Mouse (Mus musculus) heart, embryonic 16.5 days (tissue): ENCODE measurements around the gene Ptk7. TPM values are rescaled to one million over a fixed set of nuclear protein-coding genes. Genes with fewer than 3 reads are reported as not detected.

ENCODE experiments used
- ATAC-seq: fragments of 200-750 bp; cut with Nextera tagmentation; replicated peaks from 2 replicates; pipeline ENCODE4 v1.8.0; 2017; ENCODE audit warnings: moderate number of reproducible peaks; ENCODE audit not compliant: insufficient read depth, low FRiP score; ENCODE audit errors: extremely low read depth
- H3K27ac ChIP-seq: fragments of 300-500 bp; sonication (generic); 2 replicates; pipeline ENCODE4 v1.5.1; 2014; ENCODE audit warnings: mild to moderate bottlenecking, low read length, control low read depth, moderate library complexity
- H3K27me3 ChIP-seq: fragments of 300-500 bp; sonication (generic); 2 replicates; pipeline ENCODE4 v1.6.1; 2014; ENCODE audit warnings: low read length, mixed read lengths; ENCODE audit not compliant: control insufficient read depth, insufficient read depth
- H3K36me3 ChIP-seq: fragments of 300-500 bp; sonication (generic); 2 replicates; pipeline ENCODE4 v1.6.1; 2014; ENCODE audit not compliant: control insufficient read depth, insufficient read depth
- H3K4me1 ChIP-seq: fragments of 300-500 bp; sonication (generic); 2 replicates; pipeline ENCODE4 v1.6.1; 2014; ENCODE audit warnings: low read length, mixed read lengths; ENCODE audit not compliant: control insufficient read depth, insufficient read depth
- H3K4me2 ChIP-seq: fragments of 300-500 bp; sonication (generic); 2 replicates; pipeline ENCODE4 v1.6.1; 2014; ENCODE audit warnings: low read depth, mild to moderate bottlenecking, control low read depth, low read length
- H3K4me3 ChIP-seq: fragments of 300-500 bp; sonication (generic); 2 replicates; pipeline ENCODE4 v1.5.1; 2014; ENCODE audit warnings: mild to moderate bottlenecking, control low read depth, low read length
- H3K9ac ChIP-seq: fragments of 300-500 bp; sonication (generic); 2 replicates; pipeline ENCODE4 v1.6.1; 2014; ENCODE audit warnings: low read length, control low read depth
- H3K9me3 ChIP-seq: fragments of 300-500 bp; sonication (generic); replicated peaks from 2 replicates; pipeline ENCODE4 v1.6.1; 2016; ENCODE audit warnings: low read length; ENCODE audit not compliant: control insufficient read depth
- WGBS: fragments of 180-500 bp; shearing (Covaris S2); extraction: QIAGEN DNeasy Blood & Tissue Kit; methylation state at CpG from one replicate; pipeline ENCODE4 v1.1.7; 2014; 5-methylcytosine and 5-hydroxymethylcytosine counted together
- polyA plus RNA-seq: library from polyadenylated mRNA; unstranded; fragments of >200 nt; fragmentation: Nextera tagmentation; extraction: Ambion mirVana; gene quantifications from 2 replicates; pipeline ENCODE4 v1.2.1, GENCODE M21; 2015

Gene Ptk7
- polyA plus RNA-seq, 1 experiment from 2014 or later: 37.6 TPM

GRCm38 (mm10) chr17:46603229-46603628 is 26.1 kb downstream of the Ptk7 start:
- ATAC-seq: no peak
- Histone ChIP-seq H3K4me2 (no peak overlapping the region), H3K27ac (no peak overlapping the region), H3K4me1 (peaks cover 10% of the 10 kb centered on the region), H3K36me3 (no peaks in the 10 kb centered on the region), H3K9me3 (no peaks in the 10 kb centered on the region), H3K27me3 (no peaks in the 10 kb centered on the region), H3K9ac (no peak overlapping the region), H3K4me3 (no peak overlapping the region)
- 98% methylated on average over 4 of the region's 4 CpGs for WGBS

GRCm38 (mm10) chr17:46602212-46602611 is 27.1 kb downstream of the Ptk7 start:
- 41% methylated on average over 9 of the region's 9 CpGs for WGBS
- Histone ChIP-seq H3K4me3 (no peak overlapping the region), H3K4me1 (peaks cover 10% of the 10 kb centered on the region), H3K9ac (no peak overlapping the region), H3K9me3 (no peaks in the 10 kb centered on the region), H3K36me3 (no peaks in the 10 kb centered on the region), H3K27ac (peak overlapping the region; percentile 64), H3K4me2 (no peak overlapping the region), H3K27me3 (no peaks in the 10 kb centered on the region)
- 0 out of 2 replicates have a peak, but pooled peaks have one; percentile 42 for ATAC-seq

DNA sequence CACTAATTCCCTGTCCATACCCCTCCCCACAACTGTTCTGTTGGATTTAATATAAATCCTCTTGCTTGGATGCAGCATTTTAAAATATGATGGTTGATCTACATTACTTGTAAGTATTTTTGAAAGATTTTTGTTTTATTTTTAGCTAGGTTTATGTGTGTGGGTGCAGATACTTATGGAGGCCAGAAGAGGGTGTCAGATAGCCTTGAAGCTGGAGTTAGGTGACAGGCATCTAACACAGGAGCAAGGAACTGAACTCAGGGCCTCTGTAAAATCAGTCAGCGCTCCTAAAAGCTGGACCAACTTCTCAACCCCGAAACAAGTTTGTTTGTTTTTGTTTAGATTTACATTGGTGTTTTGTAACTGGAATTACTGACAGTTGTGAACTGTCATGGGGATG is 28.7 kb downstream of the Ptk7 start:
- H3K4me1 ChIP-seq: peaks cover 10% of the 10 kb centered on the region
- no peak for ATAC-seq
- H3K36me3 ChIP-seq: no peaks in the 10 kb centered on the region
- H3K9me3 ChIP-seq: no peaks in the 10 kb centered on the region
- no peak overlapping the region for H3K4me2 ChIP-seq
- no peak overlapping the region for H3K9ac ChIP-seq
- no peaks in the 10 kb centered on the region for H3K27me3 ChIP-seq
- H3K27ac ChIP-seq: no peak overlapping the region
- WGBS: 93% methylated on average over 2 of the region's 2 CpGs
- no peak overlapping the region for H3K4me3 ChIP-seq

GRCm38 (mm10) chr17:46598963-46599362 is 30.3 kb downstream of the Ptk7 start:
- no peak overlapping the region for H3K4me3 ChIP-seq
- no peaks in the 10 kb centered on the region for H3K27me3 ChIP-seq
- WGBS: 72% methylated on average over 4 of the region's 4 CpGs
- no peaks in the 10 kb centered on the region for H3K36me3 ChIP-seq
- H3K9ac ChIP-seq: no peak overlapping the region
- no peak for ATAC-seq
- H3K27ac ChIP-seq: no peak overlapping the region
- no peaks in the 10 kb centered on the region for H3K9me3 ChIP-seq
- peaks cover 16% of the 10 kb centered on the region for H3K4me1 ChIP-seq
- H3K4me2 ChIP-seq: no peak overlapping the region

DNA sequence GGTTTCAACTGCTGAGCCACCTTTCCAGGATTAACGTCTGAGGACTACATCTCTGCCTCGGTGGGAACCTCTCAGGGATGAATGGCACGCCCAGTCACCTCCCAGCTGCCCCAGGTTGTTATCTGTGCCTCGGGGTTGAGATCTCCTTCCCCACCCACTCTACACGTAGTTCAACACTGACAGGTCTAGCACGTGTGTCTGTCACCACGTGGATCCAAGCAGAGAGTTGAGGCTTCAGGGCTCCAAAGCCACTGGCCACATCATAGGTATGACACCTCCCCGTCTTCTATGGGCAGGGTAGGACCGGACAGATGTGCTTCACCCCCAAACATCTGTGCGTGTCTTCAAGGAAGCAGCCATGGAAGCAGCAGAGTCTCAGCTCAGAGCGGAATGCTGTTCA is 31.3 kb downstream of the Ptk7 start:
- H3K4me3 ChIP-seq: no peak overlapping the region
- WGBS: 73% methylated on average over 11 of the region's 11 CpGs
- H3K4me2 ChIP-seq: no peak overlapping the region
- no peak overlapping the region for H3K9ac ChIP-seq
- no peak for ATAC-seq
- no peak overlapping the region for H3K27ac ChIP-seq
- peaks cover 18% of the 10 kb centered on the region for H3K4me1 ChIP-seq
- no peaks in the 10 kb centered on the region for H3K36me3 ChIP-seq
- H3K9me3 ChIP-seq: no peaks in the 10 kb centered on the region
- no peaks in the 10 kb centered on the region for H3K27me3 ChIP-seq

- Histone ChIP-seq H3K9me3 (no peaks in the 10 kb centered on the region), H3K27ac (no peak overlapping the region), H3K4me2 (no peak overlapping the region), H3K9ac (no peak overlapping the region), H3K4me1 (peaks cover 12% of the 10 kb centered on the region), H3K36me3 (no peaks in the 10 kb centered on the region), H3K4me3 (no peak overlapping the region), H3K27me3 (no peaks in the 10 kb centered on the region)
- 83% methylated on average over 6 of the region's 6 CpGs for WGBS
- ATAC-seq: no peak
Observed at GRCm38 (mm10) chr17:46595336-46595735, 34.0 kb downstream of the Ptk7 start.

DNA sequence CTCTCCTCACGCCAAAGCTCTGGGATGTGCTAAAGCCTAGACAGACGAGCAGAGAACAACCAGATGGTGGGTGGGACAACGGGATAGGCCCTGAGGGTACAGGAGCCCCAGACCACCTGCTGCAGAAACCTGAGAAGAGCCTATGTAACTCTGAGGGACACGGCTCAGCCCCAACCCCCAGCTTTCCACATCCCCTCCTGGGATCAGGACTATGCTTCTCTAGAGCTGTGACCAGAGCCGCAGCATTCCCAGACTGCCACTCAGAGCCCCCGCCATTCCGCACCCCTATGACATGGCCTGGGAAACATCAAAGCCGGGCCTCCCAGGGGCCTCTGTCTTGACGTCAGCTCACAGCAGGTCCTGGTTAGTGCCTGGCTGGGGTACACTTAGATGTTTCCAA is 34.7 kb downstream of the Ptk7 start:
- Histone ChIP-seq H3K36me3 (peaks cover 6% of the 10 kb centered on the region; the same call in 1 of the 2 replicates), H3K4me2 (no peak overlapping the region), H3K27ac (peak overlapping the region; percentile 44), H3K9me3 (no peaks in the 10 kb centered on the region), H3K27me3 (no peaks in the 10 kb centered on the region), H3K9ac (peak overlapping the region; percentile 27; the same call in 1 of the 2 replicates), H3K4me1 (peaks cover 12% of the 10 kb centered on the region), H3K4me3 (no peak overlapping the region)
- ATAC-seq: no peak
- WGBS: 31% methylated on average over 9 of the region's 9 CpGs

GRCm38 (mm10) chr17:46593124-46593523 is 36.2 kb downstream of the Ptk7 start:
- ATAC-seq: no peak
- Histone ChIP-seq H3K27ac (no peak overlapping the region), H3K36me3 (peaks cover 10% of the 10 kb centered on the region; the same call in 1 of the 2 replicates), H3K4me1 (peaks cover 12% of the 10 kb centered on the region), H3K9ac (no peak overlapping the region), H3K4me2 (no peak overlapping the region), H3K4me3 (no peak overlapping the region), H3K9me3 (no peaks in the 10 kb centered on the region), H3K27me3 (no peaks in the 10 kb centered on the region)
- 87% methylated on average over 4 of the region's 4 CpGs for WGBS

- no peak overlapping the region for H3K4me3 ChIP-seq
- 71% methylated on average over 19 of the region's 19 CpGs for WGBS
- H3K9me3 ChIP-seq: no peaks in the 10 kb centered on the region
- H3K4me2 ChIP-seq: no peak overlapping the region
- ATAC-seq: no peak
- peaks cover 10% of the 10 kb centered on the region; the same call in 1 of the 2 replicates for H3K36me3 ChIP-seq
- no peak overlapping the region for H3K9ac ChIP-seq
- no peaks in the 10 kb centered on the region for H3K27me3 ChIP-seq
- H3K27ac ChIP-seq: no peak overlapping the region
- H3K4me1 ChIP-seq: peaks cover 12% of the 10 kb centered on the region
Observed at GRCm38 (mm10) chr17:46591406-46591805, 37.9 kb downstream of the Ptk7 start.
